Mouse (Mus musculus): Measurements from ENCODE around the gene Cobll1.

Gene Cobll1

DNA sequence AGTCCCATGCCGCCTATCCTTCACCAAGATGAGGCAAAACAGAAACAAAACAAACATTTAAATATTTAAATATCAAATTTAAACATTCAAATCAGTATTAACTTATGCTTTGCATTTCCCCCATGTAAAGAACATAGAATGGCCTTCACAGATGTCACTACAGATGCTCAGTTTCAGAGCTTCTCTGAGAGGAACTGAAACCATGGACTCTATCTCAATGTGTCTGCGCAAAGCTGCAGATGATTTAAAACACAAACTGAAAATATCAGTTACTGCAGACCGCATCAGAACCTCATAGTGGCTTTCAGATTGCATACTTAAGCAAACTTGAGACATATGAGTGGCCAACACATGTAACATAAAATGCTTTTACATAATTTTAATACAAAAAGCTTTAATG lies 40.6 kb downstream of the Cobll1 start:
- no peak for DNase-seq (ENCODE audit: low read depth, low spot score)

DNA sequence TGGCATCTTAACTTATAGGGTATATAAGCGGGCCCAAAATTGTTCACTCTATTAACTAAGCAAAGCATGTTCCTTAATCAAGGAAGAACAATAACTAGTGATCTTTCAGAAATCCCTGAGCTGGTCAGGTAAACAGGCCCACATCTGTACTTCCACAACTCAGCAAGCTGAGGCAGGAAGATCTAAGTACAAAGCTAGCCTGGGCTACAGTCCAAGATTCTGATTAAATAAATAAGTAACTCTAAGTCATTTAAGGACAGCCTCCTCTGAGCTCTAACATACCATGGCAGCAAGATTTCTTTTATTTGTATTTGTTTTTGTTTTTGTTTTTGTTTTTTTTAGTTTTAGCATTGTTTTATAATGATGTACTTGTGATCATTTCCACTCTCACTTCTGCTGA lies 42.2 kb downstream of the Cobll1 start:
- no peak for DNase-seq (ENCODE audit: low read depth, low spot score)

DNA sequence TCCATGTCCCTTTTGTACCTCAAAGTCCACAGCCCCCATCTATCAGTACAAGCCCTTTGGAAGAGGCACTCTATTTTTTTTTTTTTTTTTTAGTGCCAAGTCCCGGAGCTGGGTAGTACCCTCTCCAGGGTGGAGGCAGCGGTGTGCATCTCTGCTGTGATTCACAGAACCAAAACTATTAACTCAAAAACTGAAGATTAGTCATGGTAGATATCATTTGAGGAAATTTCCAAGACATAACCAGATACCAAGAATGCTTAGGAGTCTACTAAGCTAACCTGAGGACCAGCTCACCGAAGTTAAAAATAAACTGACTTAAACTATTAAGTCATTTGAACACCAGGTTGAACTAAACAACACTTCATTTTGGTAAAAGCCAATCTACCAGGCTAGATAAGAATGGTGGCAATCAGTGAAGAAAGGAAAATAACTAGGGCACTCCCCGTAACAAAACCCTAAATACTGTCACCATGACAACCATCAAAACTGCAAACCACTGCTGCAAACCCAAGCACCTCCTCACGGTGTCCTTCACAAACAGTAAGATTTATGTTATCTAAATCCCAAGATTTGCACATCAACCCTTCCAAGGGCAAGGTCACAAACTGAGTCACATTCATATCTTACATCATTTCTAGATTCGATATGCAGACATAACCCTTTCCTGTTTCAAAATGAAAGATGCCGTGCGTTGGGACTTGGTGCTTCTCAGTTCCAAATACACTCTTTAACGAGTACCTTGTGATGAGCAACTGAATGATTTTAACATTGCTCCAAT lies 43.8 kb downstream of the Cobll1 start:
- DNase-seq (ENCODE audit: low read depth, low spot score) = no peak

DNA sequence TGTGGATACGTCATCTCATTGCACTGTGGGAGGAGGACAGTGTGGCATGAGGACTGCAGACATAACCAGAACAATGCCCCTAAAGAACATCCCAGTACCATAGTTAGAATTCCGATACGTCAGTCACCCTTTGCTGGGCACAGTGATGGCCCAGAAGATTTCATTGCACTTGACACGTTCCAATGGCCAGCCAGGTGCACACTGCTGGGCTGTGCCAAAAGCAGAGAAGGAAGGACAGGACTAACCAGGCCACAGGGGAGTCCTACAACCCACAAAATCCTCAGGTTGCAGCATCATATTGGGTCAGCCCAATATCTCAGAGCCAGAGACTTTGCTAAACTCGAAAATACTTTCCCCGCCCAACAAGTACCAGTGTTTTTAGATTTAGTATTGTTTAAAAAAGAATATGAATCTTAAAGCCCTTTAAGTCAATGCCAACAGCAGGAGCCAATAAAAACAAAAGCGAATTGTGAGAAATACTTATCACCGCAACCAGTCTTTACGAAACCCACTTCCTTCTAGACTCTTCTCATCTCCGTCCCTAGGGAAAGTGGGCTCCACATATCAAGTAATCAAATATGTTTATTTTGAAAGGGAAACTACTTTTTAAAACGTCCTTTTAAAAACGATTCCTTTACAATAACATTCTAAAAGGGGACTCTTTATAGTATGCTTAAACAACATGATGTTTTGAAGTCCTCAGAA lies 46.0 kb downstream of the Cobll1 start:
- DNase-seq (ENCODE audit: low read depth, low spot score) = no peak

DNA sequence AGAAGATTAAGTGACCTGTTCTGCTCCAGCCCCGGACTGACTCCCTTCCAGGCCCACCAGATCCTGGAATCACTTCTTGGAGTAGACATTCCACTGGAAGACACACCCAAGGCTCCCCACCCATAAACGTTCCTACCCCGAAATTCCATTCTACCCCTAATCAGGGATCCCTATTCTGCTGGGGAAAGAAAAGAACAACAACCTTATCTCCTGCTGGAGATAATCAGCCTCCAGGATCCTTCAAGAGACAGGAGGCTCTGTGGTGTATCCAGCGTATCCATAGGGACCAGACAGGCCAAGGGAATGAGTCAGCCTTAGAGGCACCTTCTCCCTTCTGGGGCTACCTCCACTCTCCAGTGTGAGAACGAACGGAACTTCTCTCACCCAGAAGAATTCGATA lies 47.8 kb downstream of the Cobll1 start:
- DNase-seq (ENCODE audit: low read depth, low spot score) = no peak

DNA sequence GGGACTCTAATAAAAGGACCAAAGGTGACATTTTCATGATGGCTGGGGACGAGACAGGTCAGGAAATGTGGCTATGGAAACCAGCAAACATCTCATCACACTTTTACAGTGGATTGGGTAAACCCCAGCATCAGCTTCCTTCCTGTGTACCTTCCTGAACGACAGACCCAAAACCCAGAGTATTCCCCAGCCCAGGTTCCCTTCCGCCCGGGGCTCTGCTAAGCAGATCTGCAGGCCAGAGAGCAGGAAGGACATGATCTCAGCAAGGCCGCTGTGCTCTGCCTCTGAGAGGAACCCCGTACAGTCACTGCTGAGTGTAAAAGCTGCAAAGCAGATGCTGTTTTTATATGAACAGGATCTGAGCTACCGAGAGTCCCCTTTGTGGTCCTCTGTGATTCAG lies 49.9 kb downstream of the Cobll1 start:
- no peak for DNase-seq (ENCODE audit: low read depth, low spot score)

DNA sequence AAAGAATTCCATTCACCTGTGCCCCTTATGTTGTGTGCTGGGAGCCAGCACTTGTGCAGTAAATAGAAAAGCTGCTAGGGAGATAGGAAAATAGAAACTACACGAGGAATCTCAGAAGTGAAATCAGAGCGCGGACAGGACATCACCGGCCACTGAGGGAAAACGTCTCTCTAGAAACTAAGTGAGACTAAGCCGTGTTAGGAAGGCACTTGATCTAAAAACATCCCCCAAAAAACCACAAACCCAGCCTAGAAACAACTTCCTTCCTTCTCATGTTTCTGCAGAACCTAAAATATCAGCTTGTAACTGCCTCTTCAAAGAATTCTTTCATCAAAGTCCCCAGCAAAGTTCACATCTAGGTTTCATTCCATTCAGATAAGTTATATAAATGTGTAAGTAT lies 50.6 kb downstream of the Cobll1 start:
- no peak for DNase-seq (ENCODE audit: low read depth, low spot score)

DNA sequence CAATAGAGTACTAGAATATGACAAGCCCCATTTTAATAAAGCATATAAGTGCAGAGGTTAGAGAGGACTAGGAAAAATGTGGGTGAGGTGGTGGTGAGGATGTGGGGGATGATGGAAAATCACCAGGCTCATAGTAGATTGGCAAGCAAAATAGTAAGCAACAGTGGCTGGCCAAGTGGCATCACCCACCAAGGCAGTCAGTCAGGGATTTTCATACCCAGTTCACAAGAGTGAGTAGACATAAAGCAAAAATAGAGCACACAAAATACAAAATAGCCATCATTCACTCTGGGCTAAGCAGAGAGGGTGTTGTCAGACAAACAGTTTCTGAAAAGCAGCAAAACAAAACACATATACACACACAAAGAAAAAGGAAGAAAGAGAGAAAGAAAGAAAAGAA lies 51.6 kb downstream of the Cobll1 start:
- DNase-seq (ENCODE audit: low read depth, low spot score) = no peak

DNA sequence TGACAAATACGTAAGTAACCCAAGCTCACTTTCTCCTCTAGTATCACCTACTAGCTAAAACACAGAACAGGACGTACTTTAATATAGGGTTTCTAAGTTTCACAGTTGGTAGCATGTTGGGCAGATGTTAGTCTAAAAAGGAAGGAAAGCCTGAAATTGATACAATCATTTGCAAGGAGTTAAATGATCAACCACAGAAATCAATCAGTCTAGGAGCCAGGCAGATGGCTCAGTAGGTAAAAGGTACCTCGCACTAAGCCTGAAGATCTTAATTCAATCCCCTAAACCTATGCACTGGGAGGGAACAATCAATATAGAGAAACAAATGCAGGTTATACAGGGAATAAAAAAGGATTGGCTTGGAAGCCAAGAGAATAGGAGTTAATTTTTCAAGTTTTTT lies 52.0 kb downstream of the Cobll1 start:
- DNase-seq (ENCODE audit: low read depth, low spot score) = no peak

DNA sequence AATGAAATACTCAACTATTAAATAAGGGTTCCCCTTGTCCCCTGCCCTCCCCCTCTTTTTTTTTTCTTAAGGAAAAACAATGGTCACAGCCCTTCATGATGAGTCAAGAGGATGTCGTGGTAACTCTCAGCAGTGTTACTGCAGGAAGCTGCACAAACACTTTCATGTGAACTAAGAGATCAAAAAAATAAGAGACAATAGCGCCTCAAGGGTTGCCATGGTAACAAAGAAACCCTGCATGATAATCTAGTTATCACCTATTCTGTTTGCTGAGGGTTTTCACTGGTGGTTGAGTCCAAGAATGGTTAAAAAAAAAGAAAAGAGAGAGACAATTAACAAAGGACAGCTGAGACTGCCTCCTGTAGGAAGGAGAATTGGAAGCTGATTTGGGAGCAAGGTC lies 56.5 kb downstream of the Cobll1 start:
- DNase-seq (ENCODE audit: low read depth, low spot score) = no peak

DNA sequence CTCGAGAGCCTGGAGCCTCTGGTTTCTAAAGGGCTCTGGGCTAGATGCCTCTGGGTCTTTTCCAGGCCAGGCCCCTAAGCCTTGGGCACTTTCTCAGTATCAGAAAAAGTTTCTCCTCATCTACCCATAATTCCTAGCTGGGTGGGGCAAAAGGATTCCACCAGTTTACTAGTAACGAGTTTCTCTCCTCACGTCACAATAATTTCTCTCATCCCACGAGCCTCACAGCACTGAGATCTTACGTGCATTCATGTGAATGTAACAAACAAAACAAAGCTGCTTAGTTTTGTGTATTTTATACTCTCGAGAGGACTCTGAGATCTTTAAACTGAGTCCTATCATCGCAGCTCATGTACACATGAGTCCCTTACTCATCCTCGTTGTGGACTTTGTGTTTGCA lies 57.5 kb downstream of the Cobll1 start:
- no peak for DNase-seq (ENCODE audit: low read depth, low spot score)

DNA sequence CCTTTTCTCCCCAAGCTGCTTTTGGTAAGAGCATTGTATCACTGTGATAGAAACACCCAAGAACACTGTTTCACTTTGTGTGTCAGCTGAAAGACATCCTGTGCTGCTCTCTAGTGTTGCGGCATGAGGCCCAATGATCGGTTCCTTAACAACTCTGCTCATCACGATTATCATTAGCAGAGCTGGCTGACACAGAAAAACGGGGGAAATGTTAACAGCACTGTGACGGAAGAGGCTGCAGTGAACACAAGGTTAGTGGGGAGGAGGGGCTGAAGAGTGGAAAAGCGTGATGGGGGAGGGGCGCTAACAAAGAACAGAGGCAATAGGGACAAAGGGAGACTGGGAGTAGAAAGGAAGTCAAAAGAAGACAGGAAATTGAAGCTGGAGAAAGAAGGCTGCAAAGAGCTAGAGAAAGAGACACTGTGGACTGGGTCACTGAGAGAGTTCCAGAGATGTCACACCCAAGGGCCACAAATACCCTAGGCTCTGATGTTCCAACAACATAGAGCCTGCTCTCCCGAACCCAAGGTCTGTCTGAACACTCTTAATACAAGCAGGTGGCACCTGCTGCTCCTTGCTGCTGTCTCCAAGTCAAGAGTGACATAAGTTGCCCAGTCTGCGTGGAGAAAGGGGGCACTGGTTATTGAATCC lies 58.0 kb downstream of the Cobll1 start:
- DNase-seq (ENCODE audit: low read depth, low spot score) = no peak

DNA sequence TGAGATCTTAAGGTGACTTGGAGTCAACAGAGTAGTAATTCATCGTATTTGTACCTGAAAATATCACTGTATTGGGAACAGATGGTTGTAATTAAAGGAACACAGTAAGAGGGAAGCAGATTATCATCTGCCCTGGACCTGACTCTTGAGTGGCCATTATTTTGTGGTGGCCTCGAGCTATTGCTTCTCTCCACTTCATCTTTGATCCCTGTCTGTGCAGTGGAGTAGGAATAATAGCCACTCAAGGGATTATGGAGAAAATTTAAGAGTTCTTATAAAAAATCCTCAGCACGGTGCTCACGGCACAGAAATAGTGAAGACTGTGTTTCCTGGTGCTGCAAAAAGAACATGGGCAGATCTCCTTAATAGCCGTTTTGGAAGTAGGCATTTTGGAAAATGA lies 63.6 kb downstream of the Cobll1 start:
- DNase-seq (ENCODE audit: low read depth, low spot score) = no peak

DNA sequence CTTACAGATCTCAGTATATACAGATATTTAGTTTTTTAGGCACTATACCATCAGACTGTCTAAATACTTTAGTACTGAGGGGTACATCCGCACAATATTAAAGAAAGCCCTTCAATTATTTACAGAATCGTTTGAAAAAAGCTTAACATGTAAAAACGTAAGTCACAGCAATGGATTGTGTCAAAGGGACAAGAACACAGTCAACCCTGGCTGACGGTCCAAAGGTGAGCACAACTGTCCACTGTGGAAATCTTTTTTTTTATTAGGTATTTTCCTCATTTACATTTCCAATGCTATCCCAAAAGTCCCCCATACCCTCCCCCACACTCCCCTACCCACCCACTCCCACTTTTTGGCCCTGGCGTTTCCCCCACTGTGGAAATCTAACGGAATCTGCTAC lies 67.1 kb downstream of the Cobll1 start:
- no peak for DNase-seq (ENCODE audit: low read depth, low spot score)

DNA sequence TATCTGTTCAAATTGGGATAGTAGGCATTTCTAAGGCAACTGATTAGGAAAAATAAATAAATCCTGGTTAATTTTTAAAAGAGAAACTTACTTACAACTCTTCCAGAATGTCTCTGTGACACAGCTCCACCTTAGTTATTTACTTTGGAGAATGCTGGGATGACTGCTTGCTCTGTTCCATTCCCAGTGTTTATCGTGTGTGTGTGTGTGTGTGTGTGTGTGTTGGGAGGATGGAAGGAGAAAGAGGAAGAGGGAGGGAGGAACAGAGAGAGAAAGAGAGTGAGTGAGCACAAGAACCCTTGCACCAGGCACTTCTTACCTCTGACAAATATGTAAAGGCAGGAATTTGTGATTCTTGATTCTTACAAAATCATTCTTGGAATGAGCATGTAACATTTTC lies 67.7 kb downstream of the Cobll1 start:
- DNase-seq (ENCODE audit: low read depth, low spot score) = no peak

DNA sequence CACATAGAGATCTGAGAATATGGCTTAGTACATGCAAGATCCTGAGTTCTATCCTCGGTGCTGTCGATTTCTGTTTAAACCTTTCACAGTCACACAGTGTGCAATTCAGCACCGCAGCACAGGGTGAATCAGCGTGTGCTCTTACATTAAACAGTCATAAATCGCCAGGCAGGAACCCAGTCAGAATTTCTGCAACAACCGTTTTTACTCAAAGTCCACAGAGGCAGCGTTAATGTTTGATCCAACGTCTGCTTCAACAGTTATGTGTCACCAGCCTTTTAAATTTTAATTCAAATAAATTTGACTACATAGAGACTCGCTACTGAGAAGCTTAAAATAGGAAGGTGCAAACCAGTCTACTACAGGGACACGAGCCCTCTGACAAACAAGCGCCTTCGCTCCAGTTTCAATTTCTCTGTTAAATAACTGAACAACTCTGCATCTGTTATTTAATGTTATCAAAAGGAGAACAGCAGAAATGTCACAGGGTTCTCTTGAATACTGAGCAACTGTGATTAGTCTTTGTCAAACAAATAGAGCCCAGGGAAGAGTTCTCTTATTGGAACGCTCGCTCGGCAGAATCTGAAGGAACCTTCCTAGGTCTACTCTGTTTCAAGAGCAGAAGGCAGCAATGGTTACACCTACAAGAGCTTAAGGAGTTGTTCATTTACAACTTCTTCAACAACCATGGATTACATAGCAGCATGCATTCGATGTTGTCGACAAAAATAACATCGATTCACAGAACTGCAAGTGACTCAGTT lies 68.3 kb downstream of the Cobll1 start:
- DNase-seq (ENCODE audit: low read depth, low spot score) = no peak

DNA sequence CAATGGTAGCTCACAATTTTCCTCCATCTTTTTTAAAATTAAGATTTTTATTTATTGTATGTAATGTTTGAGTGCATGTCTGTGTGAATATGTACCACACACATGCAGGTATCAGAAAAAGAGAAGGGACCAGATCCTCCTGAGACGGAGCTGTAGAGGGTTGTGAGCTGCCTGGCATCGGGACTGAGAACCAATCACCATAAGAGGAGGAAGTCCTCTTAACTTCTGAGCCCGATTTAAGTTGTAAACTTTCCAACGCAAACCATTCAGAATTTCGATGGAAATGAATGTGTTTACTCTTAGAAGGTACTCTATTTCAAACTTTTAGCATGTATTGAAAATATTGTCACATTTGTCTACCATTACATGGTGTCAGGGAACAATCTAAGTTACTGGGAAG lies 68.9 kb downstream of the Cobll1 start:
- no peak for DNase-seq (ENCODE audit: low read depth, low spot score)

DNA sequence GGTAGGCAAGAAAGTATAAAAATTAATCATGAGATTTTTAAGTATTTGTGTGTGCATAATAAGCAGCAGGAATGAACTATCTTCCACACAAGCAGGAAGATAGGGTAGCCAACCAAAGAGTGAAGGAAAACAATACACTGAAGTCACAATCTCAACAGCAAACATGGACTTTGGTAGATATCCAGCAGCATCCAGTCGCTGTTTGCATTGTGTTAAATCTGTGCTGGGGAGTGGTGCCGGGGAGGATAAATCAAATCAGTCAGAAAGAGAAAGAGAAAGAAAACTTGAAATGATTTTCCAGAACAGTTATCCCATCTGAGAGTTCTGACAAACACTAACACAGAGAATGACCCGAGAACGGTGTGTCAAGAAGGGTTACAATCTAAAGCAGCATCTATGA lies 75.2 kb downstream of the Cobll1 start:
- DNase-seq (ENCODE audit: low read depth, low spot score) = no peak

DNA sequence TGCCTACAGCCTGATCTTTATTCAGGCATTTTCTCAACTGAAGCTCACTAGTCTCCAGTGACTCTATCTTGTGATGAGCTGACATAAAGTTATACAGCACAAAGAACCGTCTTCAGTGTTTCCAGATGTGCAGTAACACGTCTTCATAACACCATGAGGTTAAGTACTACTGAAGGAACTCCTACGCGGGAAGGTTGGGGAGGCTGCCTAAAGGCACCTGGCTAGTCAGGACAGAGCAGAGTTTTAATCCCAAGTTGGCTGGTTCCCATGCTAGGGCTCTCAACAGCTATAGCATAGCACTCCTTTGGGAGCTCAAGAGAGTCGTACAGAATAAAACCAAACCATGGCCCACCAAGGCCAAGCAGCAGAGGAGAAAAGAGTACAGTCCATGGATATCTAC lies 76.6 kb downstream of the Cobll1 start:
- DNase-seq (ENCODE audit: low read depth, low spot score) = no peak

DNA sequence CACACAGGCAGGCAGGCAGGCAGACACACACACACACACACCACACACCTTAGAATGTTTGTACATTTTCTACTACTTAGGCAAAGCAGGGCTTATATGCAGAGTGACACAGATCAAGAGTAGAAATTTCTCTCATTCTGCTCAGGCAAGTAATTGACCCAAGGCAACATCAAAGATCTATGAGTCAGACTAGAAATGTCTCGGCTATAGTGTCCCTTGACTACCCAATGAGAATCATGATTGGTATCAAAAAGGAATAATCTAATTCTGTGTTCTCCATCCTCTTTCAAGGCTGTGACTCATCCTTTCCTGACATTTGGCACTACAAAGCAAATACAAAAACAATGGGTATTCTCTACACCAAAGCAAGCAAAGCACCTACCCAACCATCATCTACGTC lies 77.5 kb downstream of the Cobll1 start:
- DNase-seq (ENCODE audit: low read depth, low spot score) = no peak

DNA sequence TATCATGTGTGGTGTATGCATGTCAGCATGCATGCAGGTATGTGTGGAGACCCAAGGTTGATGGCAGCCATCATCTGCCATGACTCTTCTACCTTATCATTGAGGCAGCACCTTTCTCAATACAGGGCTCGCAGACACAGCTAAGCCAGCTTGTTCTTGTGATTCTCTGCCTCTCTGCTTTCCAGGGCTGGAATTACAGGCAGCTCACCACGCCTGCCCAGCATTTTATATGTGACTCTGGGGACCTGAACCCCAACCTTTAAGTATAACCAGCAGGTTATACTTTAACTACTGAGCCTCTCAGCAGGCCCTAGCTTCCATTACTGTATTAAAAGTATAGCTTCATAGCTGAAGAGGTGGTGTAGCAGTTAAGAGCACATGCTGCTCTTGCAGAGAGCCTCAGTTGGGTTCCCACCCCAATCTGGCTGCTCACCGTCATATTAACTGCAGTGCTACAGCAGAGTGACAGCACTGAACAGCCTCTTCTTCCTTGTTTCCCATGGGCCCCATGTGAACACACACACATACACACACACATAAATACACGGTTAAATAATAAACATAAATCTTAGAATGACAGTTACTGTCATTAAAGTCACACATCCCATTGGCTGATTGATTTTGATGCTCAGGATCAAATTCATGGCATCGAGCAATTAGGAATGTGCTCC lies 81.1 kb downstream of the Cobll1 start:
- no peak for DNase-seq (ENCODE audit: low read depth, low spot score)

DNA sequence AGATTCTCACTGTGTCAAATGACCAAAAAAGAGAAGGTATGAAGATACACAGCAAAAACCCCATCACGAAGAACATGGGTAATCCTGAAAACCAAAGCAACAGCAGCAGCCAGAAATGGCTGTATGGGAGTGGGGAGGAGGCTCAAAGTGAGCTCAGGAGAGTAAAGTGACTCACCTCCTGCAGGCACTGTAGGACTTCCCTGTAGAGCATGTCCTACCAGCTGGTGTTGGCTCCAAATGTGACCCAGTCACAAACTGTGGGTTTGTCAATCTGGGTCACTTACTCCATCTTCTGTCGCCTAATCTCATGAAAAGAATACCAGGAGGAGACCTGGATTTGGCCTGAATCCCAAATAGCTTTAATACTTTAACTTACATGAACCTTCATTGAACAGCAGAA lies 81.9 kb downstream of the Cobll1 start:
- DNase-seq (ENCODE audit: low read depth, low spot score) = no peak

All from WW6 (cell line).